Mouse (Mus musculus) E14TG2a.4 (cell line): ENCODE measurements around the gene Lrguk.

Experiments used
- CTCF ChIP-seq: conservative IDR thresholded peaks from 2 replicates; pipeline ENCODE4 v1.5.1; 2014; ENCODE audit warnings: low read length
- NANOG ChIP-seq: IDR thresholded peaks from 2 replicates; pipeline ENCODE4 v1.6.1; 2014; ENCODE audit warnings: borderline replicate concordance, low read length, mixed read lengths
- POU5F1 ChIP-seq: IDR thresholded peaks from 2 replicates; pipeline ENCODE4 v1.6.1; 2014; ENCODE audit warnings: low read length, borderline replicate concordance

DNA sequence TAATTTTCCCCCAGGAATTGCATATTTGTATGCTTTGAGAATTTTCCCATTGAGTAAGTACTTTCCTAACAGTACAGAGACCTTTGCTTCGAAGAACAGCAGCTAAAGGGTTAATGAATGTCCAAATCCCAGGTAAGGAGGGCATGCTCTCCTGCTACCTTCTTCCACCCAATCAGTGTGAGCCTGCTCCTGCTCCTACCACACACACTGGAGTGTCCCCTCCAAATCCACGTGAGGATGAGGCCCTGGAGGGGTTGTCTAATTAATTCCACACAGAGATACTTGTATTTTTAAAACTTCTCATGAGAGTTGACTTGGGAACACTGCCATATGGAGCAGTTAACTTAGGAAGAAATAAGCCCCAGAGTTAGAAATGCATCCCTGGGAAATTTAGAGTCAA, 133.4 kb downstream of the Lrguk start:
- TF ChIP-seq CTCF, result no peak
- no peak for TF ChIP-seq NANOG
- TF ChIP-seq POU5F1, result no peak
